Mouse (Mus musculus) embryonic facial prominence, embryonic 12.5 days (tissue): Measurements from ENCODE around the gene Mcf2. TPM values are rescaled to one million over a fixed set of nuclear protein-coding genes. Genes with fewer than 3 reads are reported as not detected.

ENCODE experiments used
- ATAC-seq: fragments of 200-750 bp; cut with Nextera tagmentation; 2 replicates; pipeline ENCODE4 v1.8.0; 2017; ENCODE audit not compliant: insufficient number of reproducible peaks, insufficient read depth, low FRiP score, low TSS enrichment
- H3K27ac ChIP-seq: fragments of 300-500 bp; sonication (generic); 2 replicates; pipeline ENCODE4 v1.5.1; 2016; ENCODE audit warnings: mild to moderate bottlenecking
- H3K27me3 ChIP-seq: fragments of 300-500 bp; sonication (generic); 2 replicates; pipeline ENCODE4 v1.6.1; 2016; ENCODE audit warnings: mild to moderate bottlenecking, moderate library complexity
- H3K36me3 ChIP-seq: fragments of 300-500 bp; sonication (generic); 2 replicates; pipeline ENCODE4 v1.6.1; 2016; ENCODE audit warnings: mild to moderate bottlenecking
- H3K4me1 ChIP-seq: fragments of 300-500 bp; sonication (generic); 2 replicates; pipeline ENCODE4 v1.6.1; 2016
- H3K4me2 ChIP-seq: fragments of 300-500 bp; sonication (generic); replicated peaks from 2 replicates; pipeline ENCODE4 v1.6.1; 2016; ENCODE audit warnings: mild to moderate bottlenecking, moderate library complexity
- H3K4me3 ChIP-seq: fragments of 300-500 bp; sonication (generic); 2 replicates; pipeline ENCODE4 v1.5.1; 2016; ENCODE audit warnings: mild to moderate bottlenecking
- H3K9ac ChIP-seq: fragments of 300-500 bp; sonication (generic); 2 replicates; pipeline ENCODE4 v1.6.1; 2016; ENCODE audit warnings: mild to moderate bottlenecking, moderate library complexity
- H3K9me3 ChIP-seq: fragments of 300-500 bp; sonication (generic); 2 replicates; pipeline ENCODE4 v1.6.1; 2016; ENCODE audit warnings: mild to moderate bottlenecking, moderate library complexity
- WGBS: fragments of 180-500 bp; shearing (Covaris S2); methylation state at CpG from one replicate; pipeline ENCODE4 v1.1.7; 2016; 5-methylcytosine and 5-hydroxymethylcytosine counted together
- polyA plus RNA-seq: library from polyadenylated mRNA; unstranded; fragments of >200 nt; fragmentation: Nextera tagmentation; extraction: Ambion mirVana; gene quantifications from 2 replicates; pipeline ENCODE4 v1.2.1, GENCODE M21; 2016

Gene Mcf2
- polyA plus RNA-seq, 1 experiment from 2014 or later = 0.50 TPM

GRCm38 (mm10) chrX:60021595-60021994 lies 157.3 kb downstream of the Mcf2 start:
- H3K9ac ChIP-seq = no peak overlapping the region
- no peaks in the 10 kb centered on the region for H3K4me1 ChIP-seq
- no peaks in the 10 kb centered on the region for H3K9me3 ChIP-seq
- H3K36me3 ChIP-seq = no peaks in the 10 kb centered on the region
- WGBS = 90% methylated on average over 2 of the region's 2 CpGs
- H3K27me3 ChIP-seq = no peaks in the 10 kb centered on the region
- H3K4me3 ChIP-seq = no peak overlapping the region
- no peak overlapping the region for H3K27ac ChIP-seq
- H3K4me2 ChIP-seq = no peak overlapping the region
- ATAC-seq = no peak

- H3K4me1 ChIP-seq = no peaks in the 10 kb centered on the region
- H3K9me3 ChIP-seq = no peaks in the 10 kb centered on the region
- no peak overlapping the region for H3K27ac ChIP-seq
- no peaks in the 10 kb centered on the region for H3K27me3 ChIP-seq
- 74% methylated on average over 4 of the region's 4 CpGs for WGBS
- H3K4me3 ChIP-seq = no peak overlapping the region
- H3K4me2 ChIP-seq = no peak overlapping the region
- no peak for ATAC-seq
- no peaks in the 10 kb centered on the region for H3K36me3 ChIP-seq
- no peak overlapping the region for H3K9ac ChIP-seq
Observed at GRCm38 (mm10) chrX:60021007-60021406, 157.9 kb downstream of the Mcf2 start.

- Histone ChIP-seq H3K9ac (no peak overlapping the region), H3K27me3 (no peaks in the 10 kb centered on the region), H3K27ac (no peak overlapping the region), H3K9me3 (no peaks in the 10 kb centered on the region), H3K4me2 (no peak overlapping the region), H3K4me3 (no peak overlapping the region), H3K36me3 (no peaks in the 10 kb centered on the region), H3K4me1 (no peaks in the 10 kb centered on the region)
- WGBS = 71% methylated on average over 1 of the region's 1 CpGs
- no peak for ATAC-seq
Observed at GRCm38 (mm10) chrX:60014588-60014987, 164.3 kb downstream of the Mcf2 start.

- Histone ChIP-seq H3K4me2 (no peak overlapping the region), H3K27me3 (no peaks in the 10 kb centered on the region), H3K4me1 (no peaks in the 10 kb centered on the region), H3K9ac (no peak overlapping the region), H3K4me3 (no peak overlapping the region), H3K9me3 (no peaks in the 10 kb centered on the region), H3K27ac (no peak overlapping the region), H3K36me3 (no peaks in the 10 kb centered on the region)
- ATAC-seq = no peak
Observed at GRCm38 (mm10) chrX:60013084-60013676, 165.7 kb downstream of the Mcf2 start.

Other genes starting within 250 kb of the Mcf2 start
- gene F9, start 179.6 kb downstream of the Mcf2 start, polyA plus RNA-seq = not detected in 2 replicates